Mouse (Mus musculus): ENCODE measurements around the gene Fam210b. TPM values are rescaled to one million over a fixed set of nuclear protein-coding genes. Genes with fewer than 3 reads are reported as not detected.

Fam210b gene
- total RNA-seq, 2 experiments from 2014 or later, result 3.2 to 3.3 TPM

DNA sequence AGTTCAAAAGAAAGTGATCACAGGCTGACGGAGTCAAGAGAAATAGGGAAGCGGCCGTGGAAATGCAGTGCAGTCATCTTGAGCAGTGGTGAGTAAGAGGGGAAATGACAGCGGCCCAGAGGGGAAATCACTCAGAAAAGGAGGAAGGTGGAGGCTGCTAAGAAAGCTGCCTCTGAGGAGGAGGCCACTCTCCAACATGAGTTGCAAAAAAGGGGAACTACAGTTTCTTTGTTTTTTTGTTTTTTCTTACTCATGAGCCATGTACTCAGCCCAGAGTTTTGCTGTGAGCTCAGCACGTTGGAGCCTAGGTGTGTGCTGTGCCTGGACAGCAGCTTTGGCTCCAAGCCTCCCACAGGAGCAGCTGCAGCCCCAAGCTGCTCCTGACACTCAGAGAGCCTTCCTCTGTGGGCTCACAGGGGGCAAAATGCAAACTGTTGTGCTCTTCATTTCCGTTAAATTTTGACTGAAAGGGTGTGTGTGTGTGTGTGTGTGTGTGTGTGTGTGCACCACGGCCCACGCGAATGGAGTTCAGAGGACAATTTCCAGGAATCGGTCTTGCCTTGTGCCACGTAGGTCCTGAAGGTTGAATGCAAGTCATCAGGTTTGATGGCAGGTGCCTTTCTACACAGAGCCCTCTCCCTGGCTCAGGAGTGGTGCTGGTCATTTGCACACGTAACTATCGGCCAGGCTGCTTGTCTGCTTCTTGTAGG is 55.9 kb downstream of the Fam210b start:
- no peak for DNase-seq

DNA sequence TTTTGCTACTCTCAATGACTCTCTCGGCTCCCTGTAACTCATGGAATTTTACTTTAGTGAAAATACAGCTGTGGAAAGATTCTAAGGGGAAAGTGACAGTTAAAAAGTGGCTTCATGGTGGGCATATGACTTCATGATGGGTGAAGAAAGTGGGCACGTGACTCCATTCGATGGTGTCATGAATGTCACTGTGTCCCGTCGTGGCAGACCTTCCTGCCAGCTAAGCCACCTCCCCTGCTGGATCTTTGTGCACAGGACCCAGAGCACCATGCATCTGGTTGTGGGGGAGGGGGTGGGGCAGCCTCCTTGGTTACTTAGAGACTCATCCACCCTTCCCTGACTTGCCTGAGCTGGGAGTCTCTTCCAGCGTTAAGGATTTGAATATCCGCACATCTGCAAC is 58.9 kb downstream of the Fam210b start:
- no peak for DNase-seq

DNA sequence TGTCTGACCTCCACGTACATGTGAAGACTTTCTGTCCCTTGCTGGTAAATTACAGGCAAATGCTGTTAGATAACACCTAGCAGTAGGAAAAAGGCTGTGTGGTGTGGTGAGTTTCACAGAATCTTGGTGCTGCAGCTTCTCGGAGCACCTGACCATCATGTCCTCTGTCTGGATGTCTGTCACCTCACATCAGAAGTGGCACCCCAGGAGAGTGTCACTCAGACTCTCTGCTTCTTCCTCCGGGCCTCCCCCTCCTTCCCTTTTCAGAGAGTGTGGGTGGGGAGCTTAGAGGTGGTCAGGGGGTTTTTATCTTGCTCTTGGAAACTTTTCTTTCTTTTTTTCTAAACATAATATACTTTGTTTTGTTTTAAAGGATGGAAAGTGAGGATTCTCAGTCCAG is 59.6 kb downstream of the Fam210b start:
- DNase-seq, result no peak

Other genes with a start within 250 kb of the Fam210b start
- gene Mc3r, start 97.1 kb upstream of the Fam210b start, total RNA-seq (2021), result not detected
- 1 to 10 TPM; 6.0 to 7.0 TPM for gene Aurka, start 25.0 kb downstream of the Fam210b start, total RNA-seq (2021)
- gene Cstf1, start 25.1 kb downstream of the Fam210b start, total RNA-seq (2021), result 10 to 100 TPM; 15.8 to 22.2 TPM
- under 1 TPM; 0.26 to 0.41 TPM for gene Cass4, start 48.2 kb downstream of the Fam210b start, total RNA-seq (2021)
- 10 to 100 TPM; 34.9 to 40.9 TPM for gene Rtf2, start 95.0 kb downstream of the Fam210b start, total RNA-seq (2021)
- gene Gcnt7, start 113.0 kb downstream of the Fam210b start, total RNA-seq (2021), result not detected
- under 1 TPM; 0.35 to 0.54 TPM for gene Fam209, start 127.0 kb downstream of the Fam210b start, total RNA-seq (2021)
- not detected for gene Tfap2c, start 204.0 kb downstream of the Fam210b start, total RNA-seq (2021)